Mouse (Mus musculus) embryonic facial prominence, embryonic 14.5 days (tissue): ENCODE measurements around the gene Celf3. TPM values are rescaled to one million over a fixed set of nuclear protein-coding genes. Genes with fewer than 3 reads are reported as not detected.

Experiments
- ATAC-seq: fragments of 200-750 bp; cut with Nextera tagmentation; 2 replicates; pipeline ENCODE4 v1.8.0; 2017; ENCODE audit warnings: low read depth, moderate number of reproducible peaks, moderate TSS enrichment
- DNase-seq: peaks from one replicate; pipeline ENCODE4 v3.0.0-alpha.2; 2015; ENCODE audit warnings: low spot score
- H3K27ac ChIP-seq: fragments of 300-500 bp; sonication (generic); replicated peaks from 2 replicates; pipeline ENCODE4 v1.5.1; 2014; ENCODE audit warnings: low read depth, mild to moderate bottlenecking, low read length, moderate library complexity
- H3K27me3 ChIP-seq: fragments of 300-500 bp; sonication (generic); replicated peaks from 2 replicates; pipeline ENCODE4 v1.6.1; 2014; ENCODE audit warnings: low read length; ENCODE audit not compliant: control insufficient read depth, insufficient read depth
- H3K36me3 ChIP-seq: fragments of 300-500 bp; sonication (generic); 2 replicates; pipeline ENCODE4 v1.6.1; 2014; ENCODE audit warnings: low read length, mixed read lengths; ENCODE audit not compliant: control insufficient read depth, insufficient read depth
- H3K4me1 ChIP-seq: fragments of 300-500 bp; sonication (generic); 2 replicates; pipeline ENCODE4 v1.6.1; 2014; ENCODE audit warnings: antibody characterized with exemption, low read length; ENCODE audit not compliant: control insufficient read depth, insufficient read depth
- H3K4me2 ChIP-seq: fragments of 300-500 bp; sonication (generic); 2 replicates; pipeline ENCODE4 v1.6.1; 2014; ENCODE audit warnings: low read depth, mild to moderate bottlenecking, low read length, moderate library complexity, mixed read lengths
- H3K4me3 ChIP-seq: fragments of 300-500 bp; sonication (generic); 2 replicates; pipeline ENCODE4 v1.5.1; 2014; ENCODE audit warnings: low read depth, mild to moderate bottlenecking, low read length
- H3K9ac ChIP-seq: fragments of 300-500 bp; sonication (generic); 2 replicates; pipeline ENCODE4 v1.6.1; 2014; ENCODE audit warnings: low read depth, mild to moderate bottlenecking, low read length, moderate library complexity, mixed read lengths
- H3K9me3 ChIP-seq: fragments of 300-500 bp; sonication (generic); 2 replicates; pipeline ENCODE4 v1.6.1; 2016; ENCODE audit warnings: low read length; ENCODE audit not compliant: control insufficient read depth
- WGBS: fragments of 180-500 bp; shearing (Covaris S2); extraction: QIAGEN DNeasy Blood & Tissue Kit; methylation state at CpG from one replicate; pipeline ENCODE4 v1.1.7; 2014; 5-methylcytosine and 5-hydroxymethylcytosine counted together
- polyA plus RNA-seq: library from polyadenylated mRNA; unstranded; fragments of >200 nt; fragmentation: Nextera tagmentation; extraction: Ambion mirVana; gene quantifications from 2 replicates; pipeline ENCODE4 v1.2.1, GENCODE M21; 2014

The Celf3 gene
- polyA plus RNA-seq, 1 experiment from 2014 or later = 8.8 TPM

DNA sequence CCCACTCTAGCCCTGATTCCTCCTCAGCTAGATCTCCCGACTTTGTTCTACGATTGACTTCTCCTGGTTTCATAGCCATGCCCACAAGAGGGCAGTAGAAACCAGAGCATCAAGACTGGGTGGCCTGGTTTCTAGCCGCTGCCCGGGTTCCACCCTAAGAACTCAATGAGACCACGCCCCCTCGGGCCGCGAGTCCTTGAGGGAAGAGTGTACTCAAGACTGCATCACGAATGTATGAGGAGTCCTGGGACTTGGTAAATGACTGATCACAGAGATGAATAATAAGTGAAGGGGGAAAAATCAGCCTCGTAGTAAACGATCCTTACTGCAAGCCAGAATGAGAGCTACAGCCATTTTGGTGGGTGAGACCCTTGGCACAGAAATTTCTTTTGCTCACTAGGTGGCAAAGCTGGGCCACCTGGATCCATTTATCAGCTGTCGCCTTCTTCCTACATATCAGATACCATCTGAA, 21.5 kb upstream of the Celf3 start:
- ATAC-seq = peak; percentile 94
- peak; percentile 98 for DNase-seq
- no peaks in the 10 kb centered on the region for H3K36me3 ChIP-seq
- no peak overlapping the region for H3K27ac ChIP-seq
- H3K4me1 ChIP-seq = no peaks in the 10 kb centered on the region
- peak overlapping the region; percentile 38 for H3K4me3 ChIP-seq
- WGBS = 1% methylated on average over 12 of the region's 12 CpGs
- no peak overlapping the region for H3K9ac ChIP-seq
- no peaks in the 10 kb centered on the region for H3K9me3 ChIP-seq
- no peaks in the 10 kb centered on the region for H3K27me3 ChIP-seq
- peak overlapping the region; percentile 48 for H3K4me2 ChIP-seq

DNA sequence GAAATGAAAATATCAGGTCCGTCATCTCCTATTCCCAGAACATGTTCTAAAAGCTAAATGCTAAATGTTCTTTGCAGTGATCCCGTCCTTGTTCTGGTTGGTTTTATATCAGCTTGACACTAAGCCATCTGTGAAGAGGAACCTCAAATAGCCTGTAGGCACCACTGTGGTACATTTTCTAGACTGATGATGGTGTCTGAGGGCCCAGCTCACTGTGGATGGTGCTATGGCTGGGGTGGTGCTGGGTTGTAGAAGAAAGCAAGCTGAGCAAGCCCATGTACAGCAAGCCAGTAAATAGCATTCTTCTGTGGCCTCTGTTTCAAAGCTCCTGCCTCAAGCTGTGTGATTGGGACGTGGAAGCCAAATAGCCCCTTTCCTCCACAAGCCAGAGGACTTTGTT, 21.0 kb upstream of the Celf3 start:
- DNase-seq (no peak), ATAC-seq (no peak)
- 65% methylated on average over 3 of the region's 3 CpGs for WGBS
- peak overlapping the region; percentile 48 for H3K4me2 ChIP-seq
- H3K4me3 ChIP-seq = no peak overlapping the region
- H3K4me1 ChIP-seq = no peaks in the 10 kb centered on the region
- no peak overlapping the region for H3K9ac ChIP-seq
- no peaks in the 10 kb centered on the region for H3K27me3 ChIP-seq
- no peaks in the 10 kb centered on the region for H3K36me3 ChIP-seq
- no peaks in the 10 kb centered on the region for H3K9me3 ChIP-seq
- no peak overlapping the region for H3K27ac ChIP-seq

DNA sequence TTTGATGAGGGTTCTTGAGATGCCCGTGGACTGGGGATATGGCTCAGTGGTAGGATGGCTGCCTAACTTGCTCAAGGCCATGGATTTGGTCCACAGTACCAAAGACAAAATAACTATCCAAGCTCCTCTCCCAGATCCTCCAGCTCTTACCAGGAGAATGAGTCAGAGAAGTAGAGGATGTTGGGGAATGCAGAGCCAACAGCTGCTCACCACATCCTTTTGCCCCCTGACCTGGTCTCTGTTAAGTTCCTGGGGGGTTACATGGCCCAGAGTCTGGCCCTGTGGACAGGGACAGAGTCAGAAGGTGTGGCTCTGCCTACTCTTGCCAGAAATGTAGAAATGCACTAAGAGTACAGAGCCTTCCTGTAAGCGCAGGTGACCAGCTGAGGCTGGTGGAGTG, 18.3 kb upstream of the Celf3 start:
- no peaks in the 10 kb centered on the region for H3K4me1 ChIP-seq
- DNase-seq (no peak), ATAC-seq (no peak)
- WGBS = 87% methylated on average over 2 of the region's 2 CpGs
- no peak overlapping the region for H3K9ac ChIP-seq
- no peak overlapping the region for H3K27ac ChIP-seq
- no peaks in the 10 kb centered on the region for H3K36me3 ChIP-seq
- no peak overlapping the region for H3K4me2 ChIP-seq
- H3K4me3 ChIP-seq = no peak overlapping the region
- no peaks in the 10 kb centered on the region for H3K9me3 ChIP-seq
- no peaks in the 10 kb centered on the region for H3K27me3 ChIP-seq

DNA sequence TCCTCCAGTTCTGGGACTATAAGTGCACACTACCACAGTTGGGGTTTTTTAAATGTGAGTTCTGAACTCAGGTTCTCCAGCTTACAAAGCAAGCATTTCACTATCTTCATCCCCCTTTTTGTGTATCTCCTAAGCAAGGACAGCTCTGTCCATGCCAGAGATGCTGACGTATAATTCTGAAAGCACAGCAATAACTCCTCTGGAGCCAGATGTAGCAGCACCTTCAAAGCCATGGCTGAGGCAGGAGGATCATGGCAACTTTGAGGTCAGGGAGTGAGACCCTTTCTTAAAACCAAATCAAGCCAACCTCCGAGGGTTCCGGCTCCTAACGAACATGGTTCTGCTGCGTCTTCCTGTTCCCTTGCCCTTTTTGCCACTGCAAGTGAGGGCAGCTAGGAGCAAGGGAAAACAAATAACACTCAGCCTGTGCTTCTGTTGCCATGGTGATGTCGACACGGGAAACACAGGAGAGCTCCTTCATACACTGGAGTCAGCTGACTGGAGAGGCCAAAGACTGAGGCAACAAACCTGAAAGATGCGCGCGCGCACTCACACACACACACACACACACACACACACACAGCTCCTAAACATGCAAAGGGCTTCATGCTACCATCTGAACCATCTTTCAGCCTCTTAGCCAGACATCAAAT, 14.0 kb upstream of the Celf3 start:
- no peak overlapping the region for H3K4me2 ChIP-seq
- no peaks in the 10 kb centered on the region for H3K36me3 ChIP-seq
- H3K27ac ChIP-seq = no peak overlapping the region
- ATAC-seq (peak; percentile 49), DNase-seq (peak; percentile 45)
- 49% methylated on average over 11 of the region's 11 CpGs for WGBS
- no peaks in the 10 kb centered on the region for H3K4me1 ChIP-seq
- no peak overlapping the region for H3K4me3 ChIP-seq
- no peaks in the 10 kb centered on the region for H3K9me3 ChIP-seq
- no peaks in the 10 kb centered on the region for H3K27me3 ChIP-seq
- no peak overlapping the region for H3K9ac ChIP-seq

DNA sequence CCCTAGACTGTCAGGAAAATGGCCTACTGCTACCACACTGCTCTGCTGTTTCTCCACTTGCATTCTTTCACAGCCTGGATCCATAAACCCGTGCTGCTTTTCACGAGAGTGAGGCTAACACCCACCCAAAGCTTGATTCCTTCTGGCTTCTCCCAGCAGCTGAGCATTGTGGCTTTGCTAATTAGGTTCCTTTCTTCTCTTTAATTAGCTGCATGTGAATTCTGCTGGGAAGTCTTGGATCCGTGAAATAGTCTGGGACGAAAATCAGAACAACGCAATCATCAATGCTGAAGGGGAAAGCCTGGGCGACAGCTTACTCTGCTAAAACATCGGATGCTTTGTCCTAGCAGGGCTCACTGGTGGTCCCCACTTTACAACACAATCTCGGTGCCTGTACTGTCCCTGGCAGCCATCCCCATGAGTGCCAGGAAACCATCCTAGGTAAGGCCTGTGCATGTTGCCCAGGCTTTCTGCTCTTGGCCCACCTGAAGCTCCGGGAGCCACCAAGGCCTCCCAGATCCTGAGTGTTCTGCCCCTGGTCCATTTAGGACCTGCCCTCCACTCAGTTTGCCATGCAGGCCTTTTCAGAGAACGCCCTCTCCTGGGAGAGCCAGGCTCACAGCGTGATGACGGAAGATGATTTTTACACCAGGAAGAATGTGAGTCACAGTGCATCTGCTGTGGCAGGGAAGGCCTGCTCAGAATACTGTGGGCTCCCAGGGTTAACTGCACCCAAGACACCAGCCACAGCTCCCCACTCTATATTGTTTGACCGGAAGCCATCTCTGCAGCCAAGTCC, 12.3 kb upstream of the Celf3 start:
- no peaks in the 10 kb centered on the region for H3K36me3 ChIP-seq
- H3K27ac ChIP-seq = no peak overlapping the region
- H3K9me3 ChIP-seq = no peaks in the 10 kb centered on the region
- no peak overlapping the region for H3K4me3 ChIP-seq
- H3K4me1 ChIP-seq = no peaks in the 10 kb centered on the region
- H3K9ac ChIP-seq = no peak overlapping the region
- DNase-seq = no peak
- WGBS = 65% methylated on average over 13 of the region's 13 CpGs
- no peak overlapping the region for H3K4me2 ChIP-seq
- ATAC-seq = peak; percentile 26; the same call in 1 of the 2 replicates
- no peaks in the 10 kb centered on the region for H3K27me3 ChIP-seq

DNA sequence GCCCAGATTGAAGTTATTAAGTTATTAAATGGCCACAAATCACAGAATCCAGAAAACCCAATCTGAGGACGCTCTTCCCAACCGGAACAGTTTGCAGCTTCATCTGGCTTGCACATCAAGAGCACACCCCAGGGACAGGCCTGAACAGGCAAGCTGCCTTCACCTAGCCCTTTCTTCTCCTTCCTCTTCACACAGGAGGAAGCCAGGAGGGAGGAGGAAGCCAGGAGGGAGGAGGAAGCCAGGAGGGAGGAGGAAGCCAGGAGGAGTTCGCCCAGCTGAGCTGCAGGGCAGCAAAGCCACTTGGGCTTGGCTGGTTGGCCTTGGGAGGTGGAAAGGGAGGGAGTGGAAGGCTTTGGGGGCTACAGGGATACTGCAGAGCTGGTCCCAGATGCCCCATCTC, 9.2 kb upstream of the Celf3 start:
- DNase-seq = peak; percentile 46
- Histone ChIP-seq H3K27me3 (no peaks in the 10 kb centered on the region), H3K4me2 (no peak overlapping the region), H3K9me3 (no peaks in the 10 kb centered on the region), H3K9ac (peak overlapping the region; percentile 25; the same call in 1 of the 2 replicates), H3K27ac (no peak overlapping the region), H3K36me3 (no peaks in the 10 kb centered on the region), H3K4me1 (0 out of 2 replicates have a peak, but pooled peaks cover 4% of the 10 kb centered on the region), H3K4me3 (no peak overlapping the region)
- WGBS = 17% methylated on average over 3 of the region's 3 CpGs
- ATAC-seq = no peak

DNA sequence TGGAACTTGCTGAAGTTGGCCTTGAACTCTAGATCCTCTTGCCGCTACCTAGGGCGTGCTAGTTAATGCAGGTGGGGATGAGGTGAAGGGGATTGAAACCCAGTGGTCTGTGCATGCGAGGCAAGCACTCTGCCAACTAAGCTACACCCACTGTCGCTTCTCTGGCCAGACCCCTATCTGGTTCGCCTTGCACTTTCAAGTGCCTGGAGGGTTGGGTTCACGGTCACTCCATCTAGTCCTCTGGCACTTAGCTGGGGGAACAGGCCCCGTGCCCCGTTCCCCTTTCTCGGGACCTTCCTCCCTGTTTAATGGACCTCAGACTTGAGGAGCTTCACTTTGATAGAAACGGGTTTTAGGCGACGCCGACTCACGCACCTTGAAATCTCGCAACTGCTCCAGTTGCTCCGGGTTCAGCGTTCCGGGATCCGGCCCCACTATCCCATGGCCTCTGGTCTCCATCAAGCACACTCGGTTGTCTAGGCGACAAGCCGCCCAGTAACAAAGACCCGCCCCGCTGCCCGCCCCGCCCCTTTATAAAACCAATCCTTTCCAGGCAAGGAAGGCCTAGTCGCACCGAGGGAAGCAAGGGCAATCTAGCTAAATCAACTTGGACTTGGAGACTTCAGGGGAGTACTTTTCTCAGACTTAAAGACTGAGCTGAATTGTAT, 5.5 kb upstream of the Celf3 start:
- Histone ChIP-seq H3K4me2 (peak overlapping the region; percentile 47), H3K36me3 (no peaks in the 10 kb centered on the region), H3K4me3 (peak overlapping the region; percentile 18; the same call in 1 of the 2 replicates), H3K9me3 (no peaks in the 10 kb centered on the region), H3K4me1 (0 out of 2 replicates have a peak, but pooled peaks cover 4% of the 10 kb centered on the region), H3K27ac (no peak overlapping the region; the same call in none of the 2 replicates), H3K9ac (peak overlapping the region; percentile 14; the same call in 1 of the 2 replicates), H3K27me3 (no peaks in the 10 kb centered on the region)
- 14% methylated on average over 28 of the region's 28 CpGs for WGBS
- ATAC-seq (peak; percentile 75), DNase-seq (peak; percentile 74)

DNA sequence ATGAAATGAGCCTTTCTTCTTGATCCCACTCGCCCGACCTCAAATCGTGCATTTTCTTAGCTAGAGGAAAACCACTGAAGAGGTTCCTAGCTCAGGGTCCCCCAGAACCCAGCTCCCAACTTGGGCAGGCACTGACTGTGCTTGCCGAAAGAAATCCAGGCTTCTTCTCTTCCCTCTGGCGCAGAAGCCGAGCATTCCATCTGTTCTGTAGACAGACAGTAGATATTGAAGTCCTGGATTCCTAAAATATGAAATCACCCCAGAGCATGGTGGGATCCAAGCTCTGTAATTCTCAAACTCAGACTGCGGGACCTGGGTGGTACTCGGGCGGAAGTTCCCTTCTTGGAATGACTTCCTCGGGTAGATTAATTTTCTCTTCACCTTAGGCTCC, 5.0 kb upstream of the Celf3 start:
- Histone ChIP-seq H3K27me3 (no peaks in the 10 kb centered on the region), H3K9me3 (no peaks in the 10 kb centered on the region), H3K36me3 (no peaks in the 10 kb centered on the region), H3K4me2 (0 out of 2 replicates have a peak overlapping the region, but pooled peaks have one; percentile 47), H3K27ac (no peak overlapping the region; the same call in 1 of the 2 replicates), H3K9ac (0 out of 2 replicates have a peak overlapping the region, but pooled peaks have one; percentile 14), H3K4me1 (peaks cover 4% of the 10 kb centered on the region; the same call in 1 of the 2 replicates), H3K4me3 (no peak overlapping the region; the same call in 1 of the 2 replicates)
- WGBS = 36% methylated on average over 10 of the region's 10 CpGs
- DNase-seq = no peak
- no peak for ATAC-seq
